Mouse (Mus musculus) testis, adult 2 months (tissue): ENCODE data around the gene Cadps.

Source experiments
- CTCF ChIP-seq: fragments of 200-500 bp; IDR thresholded peaks from 2 replicates; pipeline ENCODE4 v1.5.1; 2012; ENCODE audit warnings: low read depth, mild to moderate bottlenecking, inconsistent platforms, low read length, moderate library complexity; ENCODE audit not compliant: control insufficient read depth, insufficient read depth, insufficient replicate concordance
- POLR2A ChIP-seq: fragments of 200-500 bp; IDR thresholded peaks from 2 replicates; pipeline ENCODE4 v1.6.1; 2012; ENCODE audit warnings: low read depth, mild to moderate bottlenecking, inconsistent platforms, low read length, moderate library complexity; ENCODE audit not compliant: control insufficient read depth

DNA sequence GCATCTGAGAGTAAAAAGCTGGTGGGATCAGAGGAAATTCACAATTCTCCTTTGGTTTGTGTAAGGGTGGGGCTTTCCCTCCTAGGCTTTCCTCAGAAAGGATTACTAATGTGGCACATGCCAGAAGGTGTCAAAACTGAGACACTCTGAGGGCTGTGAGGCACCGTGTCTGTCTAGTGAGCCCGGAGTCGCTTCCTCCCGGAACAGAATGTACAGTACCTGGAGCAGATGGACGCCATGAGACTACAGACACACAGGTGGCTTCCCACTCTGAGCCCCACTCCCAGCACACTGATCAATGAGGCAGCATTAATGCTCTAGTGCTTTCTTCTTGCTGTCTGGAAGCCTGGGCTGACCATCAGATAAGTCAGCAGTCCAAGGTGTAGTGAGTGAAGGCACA is 283.8 kb downstream of the Cadps start:
- no peak for TF ChIP-seq POLR2A
- TF ChIP-seq CTCF: no peak
